Mouse (Mus musculus) spleen, postnatal 4 days (tissue): ENCODE data around the gene Aanat.

ENCODE experiments used
- DNase-seq, 2 experiments: peaks; one replicate each; pipeline ENCODE4 v3.0.0; 2022; ENCODE audit warnings: low spot score in 2 of 2

Aanat gene

DNA sequence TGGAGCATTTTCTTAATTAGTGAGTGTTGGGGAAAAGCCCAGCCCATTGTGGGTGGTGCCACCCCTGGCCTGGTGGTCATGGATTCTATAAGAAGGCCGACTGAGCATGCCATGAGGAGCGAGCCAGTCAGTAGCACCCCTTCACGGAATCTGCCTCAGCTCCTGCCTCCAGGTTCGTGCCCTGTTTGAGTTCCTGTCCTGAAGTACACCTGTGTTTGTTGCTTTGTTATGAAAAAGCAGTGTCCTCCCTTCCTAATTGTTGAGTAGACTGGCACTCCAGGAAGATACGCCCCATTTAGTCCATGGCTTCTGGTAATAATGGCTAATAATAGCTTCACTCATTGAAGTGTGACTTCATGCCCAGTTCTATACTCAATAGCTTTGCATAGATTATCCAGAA lies at the start of gene Aanat:
TSS of gene Aanat (plus strand) at position 123 of the 400 bp plus-strand sequence.
- no peak for DNase-seq

DNA sequence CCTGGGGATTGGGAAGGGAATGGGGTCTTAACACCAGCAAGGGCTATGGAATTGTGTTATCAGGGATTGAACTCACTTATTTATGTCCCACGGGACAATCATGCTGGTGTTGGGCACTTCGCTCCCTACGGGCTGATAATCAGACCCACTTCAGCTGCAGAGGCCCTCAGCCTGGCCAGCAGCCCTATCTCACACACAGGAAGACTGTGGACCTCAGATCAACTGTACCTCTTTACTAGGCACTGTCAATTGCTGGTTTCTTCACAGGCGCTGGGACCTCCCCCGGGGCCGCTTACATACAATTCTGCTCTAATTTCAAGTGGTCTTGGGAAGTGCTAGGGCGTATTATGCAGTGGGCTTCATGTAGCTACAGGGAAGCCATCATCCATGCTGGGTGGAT lies 49.5 kb upstream of the Aanat start:
- DNase-seq = peak in 1 of 2 experiments; percentile 57

GRCm38 (mm10) chr11:116537388-116537787 lies 48.8 kb upstream of the Aanat start:
- no peak for DNase-seq

GRCm38 (mm10) chr11:116538142-116538735 lies 48.0 kb upstream of the Aanat start:
- DNase-seq = peak in 1 of 2 experiments; percentile 55

- DNase-seq = no peak
These were observed 45.0 kb upstream of the Aanat start for GRCm38 (mm10) chr11:116541183-116541582.

DNA sequence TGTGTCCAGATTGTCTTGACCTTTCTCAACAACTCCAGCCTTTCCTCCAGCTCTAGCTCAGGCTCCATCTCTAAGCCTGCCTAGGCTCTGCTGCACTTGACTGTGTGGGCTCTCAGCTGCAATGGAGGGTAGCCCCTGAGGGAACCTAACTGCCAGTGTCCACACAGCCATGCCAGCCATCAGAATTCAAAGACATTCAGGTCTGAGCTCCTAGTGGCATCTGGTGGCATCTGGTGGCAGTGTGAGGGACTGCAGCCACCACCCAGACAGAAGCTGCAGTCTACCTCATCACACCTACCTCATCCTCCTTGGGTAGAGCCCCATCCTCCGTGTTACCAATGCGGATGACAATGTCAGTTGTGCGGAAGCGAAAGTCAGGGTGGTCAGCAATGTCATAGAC lies 43.1 kb upstream of the Aanat start:
- peak; percentile 70 to 81 for DNase-seq

GRCm38 (mm10) chr11:116547296-116548060 lies 38.8 kb upstream of the Aanat start:
- DNase-seq = no peak

DNA sequence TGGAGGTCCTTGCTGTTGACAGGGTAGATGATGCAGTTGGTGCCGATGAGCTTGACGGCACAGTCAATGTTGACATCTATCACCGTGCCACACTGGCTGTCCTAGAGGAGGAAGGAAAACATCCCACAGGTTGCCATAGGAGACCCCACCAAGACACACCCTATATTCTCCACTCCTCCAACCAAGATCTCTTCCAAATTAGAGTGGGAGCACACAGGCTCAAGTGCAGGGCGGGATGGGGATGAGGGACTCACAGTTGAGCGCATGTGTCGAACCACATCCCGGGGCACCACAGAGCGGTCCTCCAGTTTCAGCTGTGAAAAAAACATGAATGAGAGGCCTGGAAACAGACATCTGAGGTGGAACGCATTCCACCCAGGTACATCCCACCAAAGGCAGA lies 37.5 kb upstream of the Aanat start:
- DNase-seq = no peak

DNA sequence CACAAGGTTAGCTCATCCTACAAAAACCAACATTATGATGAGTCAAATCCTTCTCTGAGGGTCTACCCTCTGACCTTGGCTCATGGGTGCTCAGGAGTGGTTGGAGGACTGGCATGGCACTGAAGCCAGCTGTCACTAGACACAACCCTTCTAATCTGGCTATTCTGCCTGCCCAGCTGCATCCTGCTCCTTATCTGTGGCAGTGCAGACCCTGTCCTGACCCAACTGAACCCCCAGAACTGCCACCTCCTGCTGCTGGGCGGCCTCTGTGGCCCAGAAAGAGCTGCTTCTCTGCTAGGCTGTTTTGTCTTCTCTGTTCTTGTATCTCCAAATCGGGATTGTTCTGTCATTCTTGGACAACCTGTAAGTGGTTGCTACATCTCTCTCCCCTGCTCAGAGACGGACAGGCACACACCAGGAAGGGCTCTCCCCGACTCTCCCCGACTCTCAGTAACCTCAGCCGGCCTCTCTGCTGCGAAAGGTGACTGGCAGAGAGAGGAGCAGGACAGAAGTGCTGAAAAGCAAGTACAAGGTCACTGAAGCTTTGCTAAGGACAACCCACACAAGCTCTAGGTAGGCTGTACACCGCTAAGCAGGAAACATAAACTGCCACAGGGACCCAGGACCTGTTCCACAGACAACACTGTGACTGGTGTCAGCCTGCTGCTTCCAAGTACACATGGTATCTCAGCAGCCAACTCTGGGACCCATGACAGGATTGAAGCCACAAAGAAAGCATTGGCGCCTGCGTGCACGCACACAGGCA lies 36.8 kb upstream of the Aanat start:
- peak; percentile 67 to 78 for DNase-seq

DNA sequence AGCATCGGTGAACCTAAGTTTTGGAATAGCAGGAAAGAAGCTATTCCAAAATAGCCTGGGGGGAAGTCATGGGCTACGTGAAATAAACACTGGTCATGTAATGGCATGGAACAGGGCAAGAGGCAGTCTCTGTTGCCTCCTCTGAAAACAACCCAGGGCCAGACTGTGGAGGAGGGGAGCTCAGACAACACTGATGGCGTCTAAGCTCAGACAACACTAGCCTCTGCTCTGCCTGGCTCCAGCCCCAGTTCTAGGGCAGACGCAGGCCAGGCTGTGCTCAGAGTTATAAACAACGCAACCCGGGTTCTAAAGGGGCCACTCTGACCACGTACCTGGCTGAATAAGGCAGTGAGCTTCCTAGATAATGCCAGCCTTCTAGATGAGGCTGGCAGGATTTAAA lies 35.5 kb upstream of the Aanat start:
- no peak for DNase-seq

GRCm38 (mm10) chr11:116552194-116552593 lies 34.0 kb upstream of the Aanat start:
- DNase-seq = no peak

DNA sequence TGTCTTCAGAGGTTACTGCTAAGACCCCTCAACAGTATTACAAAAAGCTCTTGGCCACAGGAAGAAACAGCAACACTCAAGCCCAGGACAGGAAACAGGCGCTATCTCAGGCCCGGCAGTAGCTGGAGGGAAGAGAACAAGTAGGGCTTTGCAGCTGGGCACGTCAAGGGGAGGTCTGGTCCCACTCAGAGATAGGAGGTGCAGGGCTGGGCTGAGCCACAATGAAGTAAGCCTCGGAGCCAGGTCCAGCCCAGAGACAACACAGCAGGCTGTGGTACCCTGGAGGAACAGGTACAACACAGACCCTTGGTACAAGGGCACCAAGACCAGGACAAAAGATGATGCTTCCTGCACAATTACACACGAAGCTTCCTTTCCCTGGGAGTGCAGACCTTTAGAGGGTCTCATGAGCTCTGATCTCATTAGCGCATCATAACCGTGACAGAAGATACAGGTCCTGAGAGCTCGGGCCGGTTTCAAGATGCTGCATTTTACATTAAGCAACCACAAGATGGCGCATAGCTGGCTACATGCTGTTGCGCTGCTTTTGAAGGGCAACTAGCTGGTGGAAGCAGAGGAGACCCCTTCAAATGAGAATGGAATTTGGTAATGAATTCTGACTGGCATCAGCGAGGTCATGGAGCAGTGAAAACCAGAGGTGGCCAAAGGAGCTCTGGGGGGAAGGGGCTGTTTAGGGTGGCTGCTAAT lies 31.9 kb upstream of the Aanat start:
- DNase-seq = peak in 1 of 2 experiments; percentile 47

DNA sequence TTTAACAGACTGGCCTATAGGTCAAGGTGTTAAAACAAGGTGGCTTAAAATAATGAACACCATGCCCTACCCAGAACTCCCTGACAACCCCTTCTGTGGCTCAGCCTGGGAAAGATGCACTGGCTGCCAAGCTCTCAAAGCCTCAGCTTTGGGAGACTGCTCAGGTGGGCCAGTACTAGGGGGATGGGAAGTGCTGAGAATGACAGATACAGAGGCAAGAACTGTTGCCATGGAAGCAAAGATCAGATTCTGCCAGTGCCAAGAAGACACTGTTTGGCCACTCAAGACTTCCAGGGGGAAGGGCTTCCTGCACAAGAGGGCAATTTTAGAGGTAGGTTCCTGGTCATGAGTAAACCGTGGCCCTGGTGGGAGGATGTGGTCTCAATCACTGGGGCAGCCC lies 30.7 kb upstream of the Aanat start:
- no peak for DNase-seq

DNA sequence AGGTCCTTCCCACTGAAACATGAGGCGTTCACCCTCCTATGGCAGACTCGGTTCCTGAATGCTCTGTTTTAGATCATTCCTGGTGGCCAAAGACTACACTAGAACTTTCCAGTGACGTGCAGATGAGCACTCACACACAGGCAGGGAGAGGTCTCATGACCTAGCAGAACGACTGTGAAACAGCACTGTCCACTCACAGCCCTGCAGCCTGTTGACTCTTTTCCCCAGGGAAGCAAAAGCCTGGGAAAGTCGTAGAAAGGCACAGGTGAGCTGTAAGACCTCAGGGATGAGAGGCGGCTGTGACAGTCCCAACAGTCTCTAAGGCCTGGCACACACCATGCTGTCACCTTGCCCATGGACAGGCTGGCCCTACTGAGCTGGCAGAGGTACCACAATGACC lies 29.9 kb upstream of the Aanat start:
- DNase-seq = no peak

DNA sequence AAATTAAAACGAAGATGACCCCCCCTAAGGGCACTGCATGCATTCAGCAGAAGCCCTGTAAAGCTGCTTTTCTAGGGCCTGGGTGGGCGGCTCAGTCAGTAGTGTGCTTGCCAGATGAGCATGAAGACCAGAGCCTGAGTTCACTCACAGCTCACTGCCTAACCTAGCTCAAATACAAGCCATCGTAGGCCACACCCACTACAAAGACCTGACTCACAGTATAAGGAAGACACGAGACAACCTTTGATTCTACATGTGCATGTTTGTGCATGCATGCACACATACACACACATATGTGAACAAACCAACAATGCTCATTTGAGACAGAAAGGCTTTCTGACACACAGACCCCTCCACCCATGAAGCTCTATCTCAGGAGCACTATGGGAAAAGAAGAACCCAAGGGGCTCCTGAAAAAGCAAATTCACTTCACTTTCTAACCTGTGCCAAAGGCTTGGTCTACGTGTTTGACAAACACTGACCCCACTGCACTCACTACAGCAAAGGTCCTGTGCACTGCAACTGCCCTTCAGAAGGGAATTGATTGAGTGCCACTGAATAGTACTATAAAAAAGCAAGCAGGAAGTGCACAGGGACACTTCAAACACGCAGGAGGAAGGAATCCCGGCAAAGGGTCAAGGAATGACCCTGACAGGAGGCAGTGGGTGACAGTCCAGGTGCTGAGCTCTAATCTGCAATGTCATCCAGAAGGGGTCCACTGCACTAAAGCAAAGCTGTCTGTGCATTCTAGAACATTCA lies 20.8 kb upstream of the Aanat start:
- no peak for DNase-seq

DNA sequence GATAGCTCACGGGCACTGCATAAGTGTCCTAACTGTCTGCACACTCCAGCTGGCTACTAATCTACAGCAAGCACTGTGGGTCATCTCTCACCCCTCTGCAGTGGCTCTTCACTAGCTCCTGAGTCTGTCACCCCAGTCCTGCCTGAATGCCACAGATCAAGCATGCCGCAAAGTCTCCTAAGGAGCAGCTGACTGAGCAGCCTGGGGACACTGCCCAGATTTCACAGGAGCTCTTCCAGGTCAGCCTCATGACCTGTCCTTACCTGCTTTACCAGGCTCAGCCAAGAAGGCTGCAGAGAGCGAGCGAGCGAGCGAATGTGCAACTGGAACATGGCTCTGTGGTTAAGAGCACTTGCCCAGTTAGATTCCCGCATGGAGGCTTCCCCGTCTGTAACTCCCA lies 18.7 kb upstream of the Aanat start:
- no peak for DNase-seq

- no peak for DNase-seq
These were observed 15.4 kb upstream of the Aanat start for GRCm38 (mm10) chr11:116570821-116571220.

DNA sequence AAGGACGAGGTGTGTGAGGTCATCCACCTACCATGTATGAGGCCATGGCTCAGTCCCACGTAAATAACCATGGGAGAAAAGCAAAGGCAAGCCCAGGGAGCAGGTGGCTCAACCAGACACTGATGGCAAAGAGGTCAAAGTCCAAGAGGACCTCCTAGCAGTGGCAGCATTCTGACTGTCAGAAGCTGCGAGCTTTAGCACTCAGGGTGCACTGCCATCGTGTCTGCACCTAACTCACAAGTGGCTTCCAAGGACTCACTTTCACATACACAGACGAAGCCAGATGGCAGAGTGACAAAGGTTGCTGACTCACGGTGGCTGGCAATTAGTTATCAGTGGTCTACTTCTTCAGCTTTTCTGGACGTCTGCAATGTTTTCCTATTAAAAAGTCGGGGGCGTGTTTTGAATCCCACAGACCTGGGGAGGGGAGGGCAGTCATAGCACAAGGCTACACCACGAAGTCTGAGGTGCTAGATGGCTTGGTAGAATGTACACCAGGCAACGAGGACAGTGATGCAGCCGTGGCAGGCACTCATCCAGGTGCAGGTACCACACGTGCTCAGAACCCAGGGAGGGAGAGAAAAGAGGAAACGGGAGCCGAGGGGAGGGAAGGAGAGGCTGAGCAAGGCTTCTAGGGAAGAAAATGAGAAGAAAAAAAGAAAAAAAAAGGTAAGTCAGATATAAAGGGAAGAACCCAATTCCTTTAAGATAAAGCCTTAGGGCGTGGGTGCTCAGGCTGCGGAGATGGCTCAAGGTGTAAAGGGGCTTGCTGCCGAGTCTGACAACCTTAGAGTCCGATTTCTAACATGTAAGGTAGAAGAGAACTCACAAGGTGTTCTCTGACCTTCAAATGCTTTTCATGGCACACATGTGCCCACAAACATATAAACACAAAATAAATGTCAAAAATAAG lies 14.2 kb upstream of the Aanat start:
- peak; percentile 85 to 87 for DNase-seq

DNA sequence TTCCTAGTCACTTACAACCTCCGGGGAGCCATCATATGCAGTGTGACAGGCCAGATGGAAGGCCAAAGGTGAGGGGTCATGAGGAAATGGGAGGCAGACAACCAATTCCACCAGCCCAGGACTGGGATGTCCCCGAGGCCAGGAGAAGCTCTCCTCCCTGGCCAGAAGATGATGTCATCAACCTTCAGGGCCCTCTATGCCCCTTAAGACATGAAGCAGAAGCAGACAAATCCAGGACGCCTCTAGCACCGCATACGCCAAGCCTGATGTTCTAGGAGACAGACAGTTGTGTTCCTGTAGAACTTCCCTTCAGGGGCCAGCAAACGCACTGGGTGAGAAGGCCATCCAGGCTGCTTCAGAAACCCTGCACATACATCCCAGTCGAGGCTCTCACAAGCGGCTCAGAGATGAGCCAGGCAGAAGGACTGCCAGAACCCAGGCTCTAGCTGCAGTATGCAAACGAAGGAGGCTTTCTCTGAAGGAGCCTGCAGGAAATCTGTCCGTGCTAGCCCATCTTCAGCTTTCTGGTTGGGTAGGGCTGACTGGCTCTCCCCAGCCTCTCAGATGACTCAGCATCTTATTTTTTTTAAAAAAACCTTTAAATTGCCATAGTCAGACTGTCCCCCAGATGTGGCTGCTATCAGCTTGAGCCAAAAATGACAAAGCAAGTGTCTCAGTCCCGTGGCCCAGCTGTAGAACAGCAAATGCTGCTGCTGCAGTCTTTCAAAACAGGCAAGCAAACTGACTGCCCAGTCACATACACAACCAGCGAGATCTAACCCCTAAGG lies 13.3 kb upstream of the Aanat start:
- DNase-seq = peak; percentile 70 to 78
